Mouse (Mus musculus) ES-Bruce4 (cell line): ENCODE measurements around the gene H2-T22.

ENCODE experiments used
- CTCF ChIP-seq: IDR thresholded peaks from one replicate; pipeline ENCODE4 v1.8.1; 2011; ENCODE audit warnings: low read depth, low read length
- EP300 ChIP-seq: IDR thresholded peaks from 2 replicates; pipeline ENCODE4 v1.6.1; 2011; ENCODE audit warnings: low read depth, low read length; ENCODE audit not compliant: insufficient read depth
- POLR2A ChIP-seq: IDR thresholded peaks from one replicate; pipeline ENCODE4 v1.8.1; 2011; ENCODE audit warnings: low read length; ENCODE audit not compliant: insufficient read depth

DNA sequence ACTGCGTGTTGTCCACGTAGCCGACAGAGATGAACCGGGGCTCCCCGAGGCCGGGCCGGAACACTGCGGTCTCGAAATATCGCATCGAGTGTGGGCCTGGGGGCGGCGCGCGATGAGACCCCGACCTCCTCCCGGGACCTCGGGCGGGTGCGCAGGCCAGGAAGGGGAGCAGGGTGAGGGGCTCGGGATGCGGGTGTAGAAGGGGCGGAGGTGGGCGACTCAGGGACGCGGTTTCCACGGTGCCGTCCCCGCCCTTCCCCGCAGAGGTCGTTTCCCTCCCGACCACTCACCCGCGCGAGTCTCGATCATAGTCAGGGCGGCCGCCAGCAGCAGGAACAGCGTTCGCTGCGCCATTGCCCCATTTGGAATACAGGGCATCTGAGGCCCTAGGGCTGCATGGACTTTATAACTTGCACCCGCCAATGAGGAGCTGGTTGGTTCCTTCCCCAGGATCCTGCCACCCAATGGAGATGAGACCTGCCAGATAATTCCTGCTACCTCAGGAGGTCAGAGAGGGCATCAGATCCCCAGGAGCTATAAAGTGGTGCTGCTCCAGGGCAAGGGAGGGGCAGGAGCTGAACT lies 41.4 kb upstream of the H2-T22 start:
- TF ChIP-seq POLR2A, result no peak
- no peak for TF ChIP-seq CTCF
- TF ChIP-seq EP300, result no peak
